Mouse (Mus musculus) megakaryocyte, embryonic 14.5 days (primary cell): ENCODE data around the gene 1700069L16Rik.

ENCODE experiments used
- FLI1 ChIP-seq: IDR thresholded peaks from 2 replicates; pipeline ENCODE4 v1.6.1; 2012; ENCODE audit warnings: low read length, inconsistent platforms, mixed read lengths
- GATA1 ChIP-seq: IDR thresholded peaks from 3 replicates; pipeline ENCODE4 v1.6.1; 2012; ENCODE audit warnings: mixed read lengths, low read length, inconsistent platforms, borderline replicate concordance

DNA sequence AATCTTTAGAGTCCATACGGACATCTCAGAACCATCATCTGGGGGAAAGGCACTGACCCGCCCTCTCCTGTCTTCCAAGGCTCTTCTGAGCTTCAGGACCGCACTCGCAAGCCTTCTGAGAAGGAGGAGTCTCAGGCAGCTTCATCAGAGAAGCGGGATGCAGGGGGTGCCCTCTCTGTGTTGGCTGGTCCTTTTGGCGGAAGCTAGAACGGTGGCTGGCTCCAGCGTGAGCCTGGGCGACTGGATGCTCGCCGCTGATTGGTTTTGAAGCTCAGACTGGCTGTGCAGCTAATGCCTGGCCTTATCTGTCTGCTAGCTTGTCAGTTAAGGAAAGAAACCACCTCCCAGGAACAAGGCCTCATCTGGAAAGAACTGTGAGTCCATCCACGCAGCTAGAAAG is 2.7 kb upstream of the 1700069L16Rik start:
- TF ChIP-seq GATA1 (no peak), FLI1 (no peak)
